Comparison of ENCODE assay signal across 15 mouse cellular contexts in genomic region chrX:36941106-36941505, GRCm38 (mm10). TPM values are rescaled to one million over a fixed set of nuclear protein-coding genes. Genes with fewer than 3 reads are reported as not detected.
A peak's percentile ranks its signal among the peaks of the same experiment; 100 is the strongest.
DNase-seq lines count a peak whose midpoint lies in the region.
"Had no signal": no experiment of that assay in that cellular context is flagged by ENCODE, and none has a peak within 500 bp of the region (broad histone marks: within the 10 kb centered on the region; RNA-seq: fewer than 3 reads in every experiment).

No protein-coding gene starts in this region.

- peak; percentile 5 for DNase-seq in heart, adult 11 months
- no peak for DNase-seq in heart, postnatal 4 days
- DNase-seq in 3T3-L1 (ENCODE audit: low read depth, low spot score) (peak; percentile 56), adipocyte (ENCODE audit: low spot score) (peak; percentile 54)
- DNase-seq in kidney, postnatal 36 days, result no peak
- DNase-seq: adrenal gland, adult 2 months; adrenal gland, postnatal 10 days; adrenal gland, postnatal 25 days; cerebellum, adult 11 months; cerebellum, adult 18-20 months; cerebellum, adult 8-10 months; cerebellum, adult 9-11 months; cerebellum, postnatal 14 days; cerebellum, postnatal 36 days; embryo, embryonic 11 days had no signal

RNA-seq across cellular contexts. Expression of gene Nkrf, which starts 38.4 kb away (rescaled TPM):
- 1 to 10 TPM; 3.9 to 4.1 TPM for total RNA-seq in heart, postnatal 4 days (2021)

RNA-seq across cellular contexts. Expression of gene Sept6, which starts 50.5 kb away (rescaled TPM):
- 10 to 100 TPM; 44.5 to 47.9 TPM for total RNA-seq in heart, postnatal 4 days (2021)

Comparison
In these comparisons a context has a peak if more than half of its experiments do, and no peak if none do; other contexts are left out.
1. DNase-seq: peak in heart, adult 11 months (single experiment), 3T3-L1 (single experiment) and adipocyte (single experiment); none in heart, postnatal 4 days (single experiment) and kidney, postnatal 36 days (0 of 2).